Mouse (Mus musculus): ENCODE data around the gene Acyp1. TPM values are rescaled to one million over a fixed set of nuclear protein-coding genes. Genes with fewer than 3 reads are reported as not detected.
A peak's percentile ranks its signal among the peaks of the same experiment; 100 is the strongest.

The Acyp1 gene
- polyA plus RNA-seq, 1 experiment from 2014 or later, result 87.7 TPM

GRCm38 (mm10) chr12:85270319-85270718 is 17.9 kb downstream of the Acyp1 start, which contains the start of gene Mlh3:
Gene Mlh3, minus strand, starts transcription at chr12:85270599.
- peak; percentile 53 for TF ChIP-seq CTCF (IDR thresholded peaks at IDR 0.05; ENCODE audit: low read depth)
- DNase-seq (ENCODE audit: low spot score) (peak; percentile 86), ATAC-seq (replicated peaks; ENCODE audit: low FRiP score, low read depth) (peak; percentile 93)
- no peaks in the 10 kb centered on the region for H3K9me3 ChIP-seq (replicated peaks; ENCODE audit: low read length)
- WGBS, result 1% methylated on average over 35 of the region's 35 CpGs
- peak within 1 kb of the TSS; percentile 61 for H3K4me2 ChIP-seq (ENCODE audit: low read length)
- 0 out of 2 replicates have a peak, but pooled peaks cover 2% of the 10 kb centered on the region for H3K4me1 ChIP-seq (replicated peaks; ENCODE audit: insufficient read depth, low read length)
- H3K4me3 ChIP-seq (replicated peaks; ENCODE audit: low read depth, low read length), result peak within 1 kb of the TSS; percentile 42
- peak within 1 kb of the TSS; percentile 81 for H3K27ac ChIP-seq
- H3K27me3 ChIP-seq (ENCODE audit: insufficient read depth, low read length), result no peaks in the 10 kb centered on the region
- no peaks in the 10 kb centered on the region for H3K36me3 ChIP-seq (ENCODE audit: insufficient read depth, low read length)
- peak within 1 kb of the TSS; percentile 62 for H3K9ac ChIP-seq (ENCODE audit: low read depth, low read length)

DNA sequence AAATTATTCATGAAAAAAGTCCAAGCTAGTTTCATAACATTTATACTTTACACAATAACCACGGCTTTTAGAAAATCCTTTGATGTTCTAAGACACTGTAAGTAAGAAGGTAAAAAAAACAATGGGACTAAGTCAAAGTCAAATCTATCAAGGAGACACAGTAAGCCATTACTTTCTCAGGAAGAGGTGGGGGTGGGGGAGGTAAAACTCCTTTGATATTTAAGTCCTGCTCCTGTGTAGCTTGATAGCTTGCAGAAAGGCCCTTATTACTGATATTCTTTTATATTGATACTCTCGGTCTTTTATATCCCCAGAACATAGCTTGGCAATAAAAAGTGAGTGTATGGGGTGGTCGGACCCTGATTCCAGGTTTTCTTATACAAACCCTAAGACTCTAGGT is 18.4 kb downstream of the Acyp1 start:
- no peak for ATAC-seq (replicated peaks; ENCODE audit: low FRiP score, low read depth)
- Histone ChIP-seq H3K36me3 (ENCODE audit: insufficient read depth, low read length) (no peaks in the 10 kb centered on the region), H3K9me3 (replicated peaks; ENCODE audit: low read length) (no peaks in the 10 kb centered on the region), H3K27me3 (ENCODE audit: insufficient read depth, low read length) (no peaks in the 10 kb centered on the region), H3K27ac (peak overlapping the region; percentile 81), H3K4me2 (ENCODE audit: low read length) (peak overlapping the region; percentile 61), H3K9ac (ENCODE audit: low read depth, low read length) (peak overlapping the region; percentile 62), H3K4me1 (replicated peaks; ENCODE audit: insufficient read depth, low read length) (0 out of 2 replicates have a peak, but pooled peaks cover 5% of the 10 kb centered on the region), H3K4me3 (replicated peaks; ENCODE audit: low read depth, low read length) (peak overlapping the region; percentile 42)
- WGBS, result 23% methylated on average over 3 of the region's 3 CpGs
- no peak for TF ChIP-seq CTCF (IDR thresholded peaks at IDR 0.05; ENCODE audit: low read depth)
- no peak for DNase-seq (ENCODE audit: low spot score)

GRCm38 (mm10) chr12:85266248-85266647 is 22.0 kb downstream of the Acyp1 start:
- no peak for ATAC-seq (replicated peaks; ENCODE audit: low FRiP score, low read depth)
- 84% methylated on average over 3 of the region's 3 CpGs for WGBS
- 0 out of 2 replicates have a peak, but pooled peaks cover 5% of the 10 kb centered on the region for H3K4me1 ChIP-seq (replicated peaks; ENCODE audit: insufficient read depth, low read length)

DNA sequence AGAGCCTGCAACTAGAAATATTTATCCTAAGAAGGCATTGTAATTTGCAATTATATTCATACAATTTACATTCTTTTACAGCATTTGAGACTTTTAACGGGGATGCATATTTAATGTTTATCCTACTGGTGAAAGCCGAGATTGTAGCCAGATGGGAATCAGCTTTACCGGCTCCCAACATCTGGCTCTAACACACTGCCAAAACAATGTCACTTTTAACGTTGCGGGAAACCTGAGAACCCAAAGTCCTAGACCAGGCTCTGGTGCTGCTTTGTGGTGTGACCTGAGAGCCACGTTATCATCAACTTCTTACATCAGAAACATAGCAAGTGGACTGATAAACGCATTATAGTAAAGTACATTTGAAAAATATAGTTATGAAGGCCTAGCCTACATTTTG is 23.3 kb downstream of the Acyp1 start:
- 0 out of 2 replicates have a peak, but pooled peaks cover 5% of the 10 kb centered on the region for H3K4me1 ChIP-seq (replicated peaks; ENCODE audit: insufficient read depth, low read length)
- H3K9me3 ChIP-seq (replicated peaks; ENCODE audit: low read length), result no peaks in the 10 kb centered on the region
- 21% methylated on average over 7 of the region's 7 CpGs for WGBS
- no peak overlapping the region for H3K9ac ChIP-seq (ENCODE audit: low read depth, low read length)
- H3K36me3 ChIP-seq (ENCODE audit: insufficient read depth, low read length), result no peaks in the 10 kb centered on the region
- H3K27ac ChIP-seq, result no peak overlapping the region
- DNase-seq (ENCODE audit: low spot score) (no peak), ATAC-seq (replicated peaks; ENCODE audit: low FRiP score, low read depth) (no peak)
- H3K4me2 ChIP-seq (ENCODE audit: low read length), result no peak overlapping the region
- H3K4me3 ChIP-seq (replicated peaks; ENCODE audit: low read depth, low read length), result no peak overlapping the region
- TF ChIP-seq CTCF (IDR thresholded peaks at IDR 0.05; ENCODE audit: low read depth), result no peak
- no peaks in the 10 kb centered on the region for H3K27me3 ChIP-seq (ENCODE audit: insufficient read depth, low read length)

More at GRCm38 (mm10) chr12:85266248-85266647, 22.0 kb downstream of the Acyp1 start:
- Histone ChIP-seq H3K27ac (no peak overlapping the region), H3K4me2 (ENCODE audit: low read length) (no peak overlapping the region), H3K4me3 (replicated peaks; ENCODE audit: low read depth, low read length) (no peak overlapping the region), H3K9ac (ENCODE audit: low read depth, low read length) (no peak overlapping the region), H3K36me3 (ENCODE audit: insufficient read depth, low read length) (no peaks in the 10 kb centered on the region), H3K27me3 (ENCODE audit: insufficient read depth, low read length) (no peaks in the 10 kb centered on the region), H3K9me3 (replicated peaks; ENCODE audit: low read length) (no peaks in the 10 kb centered on the region)
- TF ChIP-seq CTCF (IDR thresholded peaks at IDR 0.05; ENCODE audit: low read depth), result no peak
- no peak for DNase-seq (ENCODE audit: low spot score)

GRCm38 (mm10) chr12:85264531-85264930 is 23.7 kb downstream of the Acyp1 start:
- no peak overlapping the region for H3K4me2 ChIP-seq (ENCODE audit: low read length)
- ATAC-seq (replicated peaks; ENCODE audit: low FRiP score, low read depth), result no peak

DNA sequence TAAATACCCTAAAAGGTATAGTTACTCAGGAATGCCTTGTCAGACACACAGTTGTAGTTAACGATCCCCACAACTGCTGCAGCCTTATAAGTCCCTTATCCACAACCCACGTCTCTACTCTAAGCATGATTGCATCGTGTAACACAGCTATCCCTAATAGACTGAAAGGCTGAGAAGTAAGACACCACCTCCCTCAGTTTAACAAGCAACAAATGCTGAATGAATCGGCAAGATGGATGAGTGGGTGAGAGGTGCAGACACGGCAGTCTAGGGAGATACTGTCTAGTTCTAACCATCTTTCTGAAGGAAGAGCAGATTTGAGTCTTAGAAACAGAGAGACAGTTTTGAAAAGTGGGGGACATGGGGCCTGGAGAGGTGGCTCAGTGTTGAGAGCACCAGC is 25.0 kb downstream of the Acyp1 start:
- Histone ChIP-seq H3K9me3 (replicated peaks; ENCODE audit: low read length) (no peaks in the 10 kb centered on the region), H3K27ac (no peak overlapping the region), H3K27me3 (ENCODE audit: insufficient read depth, low read length) (no peaks in the 10 kb centered on the region), H3K4me3 (replicated peaks; ENCODE audit: low read depth, low read length) (no peak overlapping the region), H3K36me3 (ENCODE audit: insufficient read depth, low read length) (no peaks in the 10 kb centered on the region), H3K4me2 (ENCODE audit: low read length) (no peak overlapping the region), H3K4me1 (replicated peaks; ENCODE audit: insufficient read depth, low read length) (0 out of 2 replicates have a peak, but pooled peaks cover 5% of the 10 kb centered on the region), H3K9ac (ENCODE audit: low read depth, low read length) (no peak overlapping the region)
- WGBS, result 71% methylated on average over 5 of the region's 5 CpGs
- ATAC-seq (replicated peaks; ENCODE audit: low FRiP score, low read depth), result no peak
- no peak for DNase-seq (ENCODE audit: low spot score)
- TF ChIP-seq CTCF (IDR thresholded peaks at IDR 0.05; ENCODE audit: low read depth), result no peak

More at GRCm38 (mm10) chr12:85264531-85264930, 23.7 kb downstream of the Acyp1 start:
- TF ChIP-seq CTCF (IDR thresholded peaks at IDR 0.05; ENCODE audit: low read depth), result no peak
- Histone ChIP-seq H3K4me1 (replicated peaks; ENCODE audit: insufficient read depth, low read length) (0 out of 2 replicates have a peak, but pooled peaks cover 5% of the 10 kb centered on the region), H3K27me3 (ENCODE audit: insufficient read depth, low read length) (no peaks in the 10 kb centered on the region), H3K36me3 (ENCODE audit: insufficient read depth, low read length) (no peaks in the 10 kb centered on the region), H3K4me3 (replicated peaks; ENCODE audit: low read depth, low read length) (no peak overlapping the region), H3K27ac (0 out of 2 replicates have a peak overlapping the region, but pooled peaks have one; percentile 31), H3K9me3 (replicated peaks; ENCODE audit: low read length) (no peaks in the 10 kb centered on the region), H3K9ac (ENCODE audit: low read depth, low read length) (no peak overlapping the region)
- 50% methylated on average over 8 of the region's 8 CpGs for WGBS
- DNase-seq (ENCODE audit: low spot score), result peak; percentile 71

Data from kidney, postnatal 0 days (tissue).